Mouse (Mus musculus) liver, embryonic 12.5 days (tissue): ENCODE results near the gene Efr3b. TPM values are rescaled to one million over a fixed set of nuclear protein-coding genes. Genes with fewer than 3 reads are reported as not detected.
A peak's percentile ranks its signal among the peaks of the same experiment; 100 is the strongest.

Experiments used
- ATAC-seq: fragments of 200-750 bp; cut with Nextera tagmentation; 2 replicates; pipeline ENCODE4 v1.8.0; 2017; ENCODE audit warnings: moderate number of reproducible peaks, mild to moderate bottlenecking, moderate library complexity
- H3K27ac ChIP-seq: fragments of 300-500 bp; sonication (generic); 2 replicates; pipeline ENCODE4 v1.5.1; 2016; ENCODE audit warnings: mild to moderate bottlenecking
- H3K27me3 ChIP-seq: fragments of 300-500 bp; sonication (generic); replicated peaks from 2 replicates; pipeline ENCODE4 v1.6.1; 2016; ENCODE audit warnings: mild to moderate bottlenecking, moderate library complexity
- H3K36me3 ChIP-seq: fragments of 300-500 bp; sonication (generic); 2 replicates; pipeline ENCODE4 v1.6.1; 2016; ENCODE audit warnings: mild to moderate bottlenecking, moderate library complexity
- H3K4me1 ChIP-seq: fragments of 300-500 bp; sonication (generic); 2 replicates; pipeline ENCODE4 v1.6.1; 2016
- H3K4me2 ChIP-seq: fragments of 300-500 bp; sonication (generic); 2 replicates; pipeline ENCODE4 v1.6.1; 2016; ENCODE audit warnings: mild to moderate bottlenecking, moderate library complexity
- H3K4me3 ChIP-seq: fragments of 300-500 bp; sonication (generic); 2 replicates; pipeline ENCODE4 v1.5.1; 2016; ENCODE audit warnings: mild to moderate bottlenecking, moderate library complexity
- H3K9ac ChIP-seq: fragments of 300-500 bp; sonication (generic); 2 replicates; pipeline ENCODE4 v1.6.1; 2016; ENCODE audit warnings: mild to moderate bottlenecking, moderate library complexity
- H3K9me3 ChIP-seq: fragments of 300-500 bp; sonication (generic); replicated peaks from 2 replicates; pipeline ENCODE4 v1.6.1; 2016; ENCODE audit warnings: mild to moderate bottlenecking, moderate library complexity
- whole genome bisulfite sequencing: fragments of 180-500 bp; shearing (Covaris S2); methylation state at CpG from one replicate; pipeline ENCODE4 v1.1.7; 2016; ENCODE audit not compliant: insufficient replicate concordance; 5-methylcytosine and 5-hydroxymethylcytosine counted together
- polyA plus RNA-seq: library from polyadenylated mRNA; unstranded; fragments of >200 nt; fragmentation: Nextera tagmentation; extraction: Ambion mirVana; gene quantifications from 2 replicates; pipeline ENCODE4 v1.2.1, GENCODE M21; 2016

Efr3b gene
- polyA plus RNA-seq, 1 experiment from 2014 or later = 0.41 TPM

DNA sequence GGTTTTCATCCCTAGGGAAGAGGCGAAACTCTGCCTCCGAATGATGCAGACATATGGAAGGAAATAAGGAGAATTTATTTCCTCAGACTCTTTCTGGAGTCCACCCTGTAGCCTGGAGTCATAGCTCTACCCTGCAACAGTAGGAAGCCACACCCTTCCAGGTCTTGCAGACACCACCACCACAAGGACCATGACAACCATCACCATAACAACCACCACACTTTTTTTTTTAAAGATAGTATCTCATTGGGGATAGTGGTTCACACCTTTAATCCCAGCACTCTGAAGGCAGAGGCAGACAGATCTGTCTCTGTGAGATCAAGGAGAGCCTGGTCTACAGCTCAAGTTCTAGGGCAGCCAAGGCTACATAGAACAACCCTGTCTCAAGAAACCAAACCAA is 26.8 kb upstream of the Efr3b start:
- no peak for ATAC-seq
- Histone ChIP-seq H3K4me2 (no peak overlapping the region), H3K27me3 (no peaks in the 10 kb centered on the region), H3K27ac (no peak overlapping the region), H3K9ac (no peak overlapping the region), H3K36me3 (no peaks in the 10 kb centered on the region), H3K4me3 (no peak overlapping the region), H3K4me1 (peaks cover 24% of the 10 kb centered on the region), H3K9me3 (no peaks in the 10 kb centered on the region)
- WGBS = 74% methylated on average over 2 of the region's 2 CpGs

DNA sequence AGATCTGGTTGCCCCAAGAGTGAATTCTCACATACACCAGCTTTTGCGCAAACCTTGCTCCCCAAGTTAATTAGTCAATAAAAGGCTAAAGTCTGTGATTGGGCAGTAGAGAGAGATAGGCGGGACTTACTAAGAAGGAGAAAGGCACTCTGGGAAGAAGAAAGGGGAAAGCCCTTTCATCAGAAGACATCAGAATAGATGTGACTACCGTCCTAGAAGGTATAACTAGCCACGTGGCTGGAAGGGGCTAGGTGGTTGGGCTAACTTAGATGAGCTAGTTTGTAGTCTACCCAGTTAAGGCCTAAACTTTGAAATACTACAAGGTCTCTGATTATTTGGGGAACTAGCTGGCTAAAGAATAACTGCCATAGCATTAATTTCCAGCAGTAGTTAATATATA is 21.0 kb upstream of the Efr3b start:
- no peak for ATAC-seq
- H3K27ac ChIP-seq = no peak overlapping the region
- no peak overlapping the region for H3K9ac ChIP-seq
- 0 out of 2 replicates have a peak, but pooled peaks cover 9% of the 10 kb centered on the region for H3K27me3 ChIP-seq
- H3K9me3 ChIP-seq = no peaks in the 10 kb centered on the region
- no peaks in the 10 kb centered on the region for H3K36me3 ChIP-seq
- 74% methylated on average over 4 of the region's 4 CpGs for WGBS
- no peak overlapping the region for H3K4me2 ChIP-seq
- peaks cover 4% of the 10 kb centered on the region for H3K4me1 ChIP-seq
- H3K4me3 ChIP-seq = no peak overlapping the region

DNA sequence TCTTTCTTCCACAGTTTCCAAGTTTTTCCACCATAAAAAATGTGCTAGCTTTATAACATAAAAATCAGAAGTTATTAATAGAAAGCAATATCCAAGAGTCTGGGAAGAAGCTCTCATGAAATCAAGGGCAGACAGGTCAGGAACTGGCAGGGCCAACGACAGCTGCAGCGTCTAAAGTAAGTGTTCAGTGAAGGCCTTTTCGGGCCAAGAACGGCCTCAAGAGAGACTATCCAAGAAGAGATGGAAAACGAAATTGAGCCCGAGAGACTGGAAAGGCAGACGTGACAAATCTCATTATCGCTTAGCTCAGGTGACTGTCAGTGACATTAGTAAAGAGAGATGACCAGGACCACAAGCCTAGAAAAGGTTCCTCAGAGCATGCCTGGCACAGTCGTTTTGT is 19.6 kb upstream of the Efr3b start:
- Histone ChIP-seq H3K4me2 (no peak overlapping the region), H3K36me3 (no peaks in the 10 kb centered on the region), H3K4me1 (no peaks in the 10 kb centered on the region), H3K9me3 (no peaks in the 10 kb centered on the region), H3K27me3 (0 out of 2 replicates have a peak, but pooled peaks cover 9% of the 10 kb centered on the region), H3K27ac (no peak overlapping the region), H3K9ac (no peak overlapping the region), H3K4me3 (no peak overlapping the region)
- 57% methylated on average over 9 of the region's 9 CpGs for WGBS
- ATAC-seq = no peak

DNA sequence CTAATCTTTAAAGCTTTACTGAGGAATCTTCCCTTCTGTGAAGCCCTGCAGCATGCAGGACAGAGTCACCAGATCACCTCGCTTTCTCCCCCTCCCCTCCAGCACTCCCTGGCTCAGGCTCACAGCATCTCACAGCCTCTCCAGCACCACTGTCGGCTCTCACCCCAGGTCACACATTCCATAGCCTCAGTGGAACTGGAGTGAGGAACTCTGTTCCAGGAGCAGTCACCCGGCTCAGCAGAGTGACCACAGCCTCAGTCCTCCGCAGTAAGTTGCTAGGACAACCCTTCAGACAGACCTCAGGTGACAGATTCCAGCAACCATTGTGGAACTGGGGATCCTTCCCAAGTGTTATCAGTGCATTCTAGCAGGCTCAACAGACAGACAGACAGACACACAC is 16.1 kb upstream of the Efr3b start:
- ATAC-seq = no peak
- 26% methylated on average over 4 of the region's 4 CpGs for WGBS
- H3K4me3 ChIP-seq = no peak overlapping the region
- 0 out of 2 replicates have a peak, but pooled peaks cover 9% of the 10 kb centered on the region for H3K27me3 ChIP-seq
- H3K4me2 ChIP-seq = no peak overlapping the region
- H3K9me3 ChIP-seq = no peaks in the 10 kb centered on the region
- no peak overlapping the region for H3K9ac ChIP-seq
- H3K36me3 ChIP-seq = no peaks in the 10 kb centered on the region
- no peak overlapping the region for H3K27ac ChIP-seq
- H3K4me1 ChIP-seq = no peaks in the 10 kb centered on the region

DNA sequence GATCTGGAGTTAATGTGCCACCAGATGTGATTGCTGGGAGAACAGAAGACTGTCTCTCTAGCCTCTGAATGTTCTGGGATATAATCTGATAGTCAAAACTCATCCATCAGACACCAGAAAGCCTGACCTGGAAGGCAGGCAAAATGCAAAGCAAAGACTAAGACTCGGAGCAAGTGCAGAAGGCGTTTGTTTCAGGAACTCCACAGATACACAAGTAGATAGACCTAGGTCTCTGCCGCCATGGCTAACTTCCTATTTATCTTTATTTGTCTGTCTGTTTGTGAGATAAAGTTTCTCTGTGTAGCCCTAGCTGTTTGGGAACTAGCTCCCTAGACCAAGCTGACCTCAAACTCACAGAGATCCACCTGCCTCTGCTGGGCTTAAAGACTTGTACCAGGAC is 14.9 kb upstream of the Efr3b start:
- no peak overlapping the region for H3K27ac ChIP-seq
- 27% methylated on average over 3 of the region's 3 CpGs for WGBS
- 0 out of 2 replicates have a peak, but pooled peaks cover 9% of the 10 kb centered on the region for H3K27me3 ChIP-seq
- no peaks in the 10 kb centered on the region for H3K9me3 ChIP-seq
- no peaks in the 10 kb centered on the region for H3K36me3 ChIP-seq
- no peaks in the 10 kb centered on the region for H3K4me1 ChIP-seq
- no peak overlapping the region for H3K9ac ChIP-seq
- no peak overlapping the region for H3K4me2 ChIP-seq
- ATAC-seq = no peak
- H3K4me3 ChIP-seq = no peak overlapping the region

DNA sequence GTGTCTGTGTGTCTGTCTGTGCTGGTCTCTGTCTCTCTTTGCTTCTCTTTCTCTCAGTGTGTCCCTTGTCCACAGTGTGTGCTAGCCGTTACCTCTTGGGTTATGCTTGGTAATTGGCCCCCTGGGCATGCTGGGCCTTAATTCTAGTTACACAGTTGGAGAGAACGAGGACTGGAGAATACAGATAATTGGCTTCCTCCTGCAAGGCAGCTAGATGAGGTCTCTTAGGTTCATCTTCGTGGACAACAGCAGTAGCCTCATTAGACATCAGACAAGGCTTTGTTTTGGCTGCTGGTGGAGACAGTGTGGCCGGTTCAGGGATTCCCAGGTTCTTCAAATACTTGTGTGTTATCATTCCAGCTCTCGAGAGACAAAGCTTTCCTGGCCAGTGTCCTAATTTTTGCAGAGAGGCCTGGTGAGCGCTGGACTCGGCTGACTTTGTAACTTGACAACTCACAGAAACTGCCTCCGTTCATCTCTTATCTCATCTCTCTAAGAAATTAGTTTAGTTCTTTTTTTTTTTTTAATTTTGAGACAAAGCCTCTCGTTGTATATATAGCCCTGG is 12.2 kb upstream of the Efr3b start:
- H3K9me3 ChIP-seq = no peaks in the 10 kb centered on the region
- H3K27me3 ChIP-seq = 0 out of 2 replicates have a peak, but pooled peaks cover 9% of the 10 kb centered on the region
- no peak overlapping the region for H3K27ac ChIP-seq
- no peaks in the 10 kb centered on the region for H3K4me1 ChIP-seq
- H3K36me3 ChIP-seq = no peaks in the 10 kb centered on the region
- H3K4me2 ChIP-seq = no peak overlapping the region
- ATAC-seq = no peak
- WGBS = 47% methylated on average over 9 of the region's 9 CpGs
- no peak overlapping the region for H3K4me3 ChIP-seq
- H3K9ac ChIP-seq = no peak overlapping the region

DNA sequence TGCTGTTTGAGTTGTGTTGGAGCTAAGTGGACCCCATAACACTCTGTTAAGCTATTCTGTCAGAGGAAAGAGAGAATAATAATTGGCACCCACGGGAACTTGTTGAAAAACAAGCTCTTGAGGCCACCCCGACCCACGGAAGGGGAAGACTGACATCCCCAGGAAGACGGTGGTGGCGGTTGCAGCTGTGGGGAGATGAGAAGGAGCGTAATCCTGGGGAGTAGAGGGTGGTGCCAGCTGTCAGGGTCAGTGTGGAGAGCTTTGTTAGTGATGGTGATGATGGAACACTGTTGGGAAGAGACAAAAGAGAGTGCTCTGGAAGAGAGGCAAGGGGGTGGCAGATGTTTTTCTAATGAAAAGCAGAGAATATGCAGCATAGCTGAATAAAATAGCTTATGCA is 9.3 kb upstream of the Efr3b start:
- H3K4me3 ChIP-seq = no peak overlapping the region
- H3K9ac ChIP-seq = no peak overlapping the region
- no peak overlapping the region for H3K27ac ChIP-seq
- no peaks in the 10 kb centered on the region for H3K36me3 ChIP-seq
- WGBS = 45% methylated on average over 6 of the region's 6 CpGs
- H3K4me1 ChIP-seq = no peaks in the 10 kb centered on the region
- ATAC-seq = no peak
- H3K27me3 ChIP-seq = no peaks in the 10 kb centered on the region
- H3K9me3 ChIP-seq = no peaks in the 10 kb centered on the region
- H3K4me2 ChIP-seq = no peak overlapping the region

DNA sequence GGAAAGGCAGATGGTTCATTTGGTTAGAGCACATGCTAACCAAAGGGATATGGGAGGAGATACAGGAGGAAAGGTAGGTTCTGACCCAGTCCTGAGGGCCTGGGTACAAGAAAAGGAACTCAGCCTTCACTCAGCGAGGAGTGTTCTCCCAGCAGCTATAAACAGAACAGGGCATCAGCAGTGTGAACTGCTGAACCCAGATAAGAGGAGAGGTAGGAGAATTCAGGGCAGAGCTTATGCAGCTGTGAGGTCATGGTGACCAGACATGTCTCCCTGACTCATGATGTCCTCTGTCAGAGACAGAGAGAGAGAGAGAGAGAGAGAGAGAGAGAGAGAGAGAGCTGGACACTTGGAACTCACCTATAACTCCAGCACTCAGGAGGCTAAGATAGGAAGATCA is 7.3 kb upstream of the Efr3b start:
- Histone ChIP-seq H3K4me2 (no peak overlapping the region), H3K27me3 (peaks cover 17% of the 10 kb centered on the region), H3K9me3 (no peaks in the 10 kb centered on the region), H3K4me1 (no peaks in the 10 kb centered on the region), H3K36me3 (no peaks in the 10 kb centered on the region), H3K9ac (no peak overlapping the region), H3K4me3 (no peak overlapping the region), H3K27ac (no peak overlapping the region)
- 18% methylated on average over 1 of the region's 1 CpGs for WGBS
- no peak for ATAC-seq

DNA sequence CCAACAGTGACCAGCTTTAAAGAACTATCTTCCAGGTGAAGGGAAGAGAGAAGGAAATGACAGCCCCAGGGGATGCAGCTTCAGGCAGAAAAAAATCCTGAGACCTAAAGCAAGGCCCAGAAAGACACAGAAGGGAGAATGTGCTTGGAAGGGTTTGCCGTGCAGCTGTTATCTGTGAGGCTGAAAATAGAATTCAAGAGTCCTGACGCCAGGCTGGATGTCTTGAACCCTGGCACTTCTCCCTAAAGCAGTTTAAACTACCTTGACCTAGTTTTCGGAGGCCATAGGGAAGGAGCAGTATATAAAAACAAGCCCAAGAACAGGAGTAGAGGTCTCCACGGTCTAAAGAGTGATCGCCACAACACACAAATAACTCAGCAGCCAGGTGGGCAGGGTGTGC is 3.7 kb upstream of the Efr3b start:
- no peaks in the 10 kb centered on the region for H3K9me3 ChIP-seq
- H3K27ac ChIP-seq = no peak overlapping the region
- H3K4me3 ChIP-seq = no peak overlapping the region
- H3K27me3 ChIP-seq = peaks cover 53% of the 10 kb centered on the region
- no peak overlapping the region for H3K9ac ChIP-seq
- peaks cover 14% of the 10 kb centered on the region for H3K4me1 ChIP-seq
- H3K36me3 ChIP-seq = no peaks in the 10 kb centered on the region
- WGBS = 60% methylated on average over 5 of the region's 5 CpGs
- ATAC-seq = no peak
- no peak overlapping the region for H3K4me2 ChIP-seq

DNA sequence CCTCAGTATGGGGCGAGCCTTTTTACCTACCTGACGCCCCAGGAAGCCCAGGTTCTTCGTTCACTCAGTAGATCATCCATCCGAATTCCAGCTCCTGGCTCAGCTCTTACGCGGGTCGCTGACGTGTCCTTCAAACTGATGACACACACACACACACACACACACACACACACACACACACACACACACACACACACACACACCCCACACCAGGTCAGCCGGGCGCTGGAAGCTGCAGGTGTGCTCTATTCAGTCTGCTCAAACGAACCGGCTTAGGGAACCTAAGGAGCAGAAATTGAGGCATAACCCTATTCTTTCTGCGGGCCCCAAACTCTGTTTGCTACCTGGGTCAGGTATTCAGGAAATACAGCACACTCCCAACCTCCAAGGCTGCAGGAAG is 331 bp upstream of the Efr3b start:
- Histone ChIP-seq H3K9ac (no peak overlapping the region), H3K27ac (no peak overlapping the region), H3K4me1 (peaks cover 14% of the 10 kb centered on the region), H3K4me2 (peak overlapping the region; percentile 79), H3K4me3 (peak overlapping the region; percentile 59), H3K36me3 (no peaks in the 10 kb centered on the region), H3K9me3 (no peaks in the 10 kb centered on the region), H3K27me3 (peaks cover 79% of the 10 kb centered on the region)
- ATAC-seq = no peak
- WGBS = 4% methylated on average over 13 of the region's 13 CpGs

DNA sequence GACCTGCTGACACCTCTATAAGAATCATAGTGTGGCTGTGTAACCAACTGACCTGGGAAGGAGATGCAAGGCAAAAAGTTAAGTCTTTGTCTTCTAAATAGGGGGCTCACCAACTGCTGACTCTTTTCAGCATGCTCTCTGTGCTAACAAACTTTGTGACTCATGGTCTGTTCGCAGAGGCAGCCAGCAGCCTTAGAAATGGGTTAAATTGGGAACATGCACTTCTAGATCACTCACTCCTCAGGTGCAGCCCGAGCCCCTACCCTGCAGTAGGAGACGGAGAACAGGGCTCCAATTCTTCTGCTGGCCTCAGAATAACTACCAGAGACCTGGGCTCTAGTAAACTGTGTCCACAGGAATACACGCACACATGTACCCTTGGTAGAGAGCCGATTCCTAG is 1.2 kb downstream of the Efr3b start:
- no peak overlapping the region for H3K27ac ChIP-seq
- H3K4me1 ChIP-seq = peaks cover 14% of the 10 kb centered on the region

DNA sequence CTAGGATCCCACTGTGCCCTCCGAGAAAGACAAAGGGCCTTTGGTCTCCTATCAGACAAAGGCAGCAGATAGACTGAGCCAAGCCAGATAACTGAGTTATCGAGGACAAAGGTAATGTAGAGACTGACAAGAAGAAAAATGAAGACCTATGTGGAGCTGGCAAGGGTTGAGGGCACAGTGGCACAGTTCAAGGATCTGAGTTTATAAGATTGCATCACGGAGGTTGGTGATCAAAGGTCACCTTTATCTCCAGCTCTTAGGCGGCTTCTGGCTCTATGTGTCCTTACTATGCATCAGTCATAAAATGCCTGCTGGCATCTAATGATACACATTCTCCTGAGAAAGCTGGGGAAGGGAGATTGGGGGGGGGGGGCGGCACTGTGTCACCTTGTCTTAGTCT is 2.6 kb downstream of the Efr3b start:
- Histone ChIP-seq H3K4me2 (no peak overlapping the region), H3K9me3 (no peaks in the 10 kb centered on the region), H3K9ac (no peak overlapping the region), H3K36me3 (no peaks in the 10 kb centered on the region), H3K27me3 (peaks cover 66% of the 10 kb centered on the region), H3K4me1 (peaks cover 14% of the 10 kb centered on the region), H3K4me3 (no peak overlapping the region), H3K27ac (no peak overlapping the region)
- no peak for ATAC-seq
- WGBS = 66% methylated on average over 5 of the region's 5 CpGs

More for the DNA sequence above, 1.2 kb downstream of the Efr3b start:
- Histone ChIP-seq H3K4me2 (peak overlapping the region; percentile 79; the same call in 1 of the 2 replicates), H3K9ac (no peak overlapping the region), H3K9me3 (no peaks in the 10 kb centered on the region), H3K36me3 (no peaks in the 10 kb centered on the region), H3K4me3 (no peak overlapping the region), H3K27me3 (peaks cover 79% of the 10 kb centered on the region)
- 25% methylated on average over 5 of the region's 5 CpGs for WGBS
- no peak for ATAC-seq

DNA sequence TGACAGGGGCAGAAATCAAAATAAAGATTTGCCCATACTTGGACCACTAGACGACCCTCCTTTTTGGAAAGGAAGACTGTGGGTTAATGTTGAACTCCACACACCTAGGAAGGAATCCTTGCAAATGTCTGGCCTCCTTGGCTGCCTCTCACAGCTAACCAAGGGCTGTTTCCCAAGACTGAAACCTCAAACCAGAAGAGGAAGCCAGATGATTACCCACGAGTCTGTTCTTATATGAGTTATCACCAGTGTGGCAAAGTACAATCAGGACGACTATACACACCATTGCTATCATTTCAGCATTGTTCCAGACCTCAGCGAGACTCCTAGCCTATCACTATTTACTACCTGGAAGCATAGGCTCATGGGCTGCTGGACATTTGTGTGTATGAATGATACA is 9.7 kb downstream of the Efr3b start:
- Histone ChIP-seq H3K27ac (no peak overlapping the region), H3K36me3 (no peaks in the 10 kb centered on the region), H3K9me3 (no peaks in the 10 kb centered on the region), H3K4me2 (no peak overlapping the region), H3K27me3 (0 out of 2 replicates have a peak, but pooled peaks cover 6% of the 10 kb centered on the region), H3K4me3 (no peak overlapping the region), H3K9ac (no peak overlapping the region), H3K4me1 (no peaks in the 10 kb centered on the region)
- ATAC-seq = no peak
- 25% methylated on average over 4 of the region's 4 CpGs for WGBS
